Mouse (Mus musculus) midbrain, postnatal 0 days (tissue): ENCODE data around the gene Znrf4. TPM values are rescaled to one million over a fixed set of nuclear protein-coding genes. Genes with fewer than 3 reads are reported as not detected.
A peak's percentile ranks its signal among the peaks of the same experiment; 100 is the strongest.
"Not testable (repeated sequence)": the region's sequence is repeated elsewhere in the genome, so short reads cannot be mapped to it uniquely, and the experiment has no call there.

Source experiments
- ATAC-seq: fragments of 200-750 bp; cut with Nextera tagmentation; 2 replicates; pipeline ENCODE4 v1.8.0; 2017; ENCODE audit warnings: moderate number of reproducible peaks, mild to moderate bottlenecking, moderate TSS enrichment, moderate library complexity; ENCODE audit not compliant: low FRiP score
- DNase-seq: peaks from one replicate; pipeline ENCODE4 v3.0.0-alpha.2; 2015; ENCODE audit warnings: low spot score
- H3K27ac ChIP-seq: fragments of 300-500 bp; sonication (generic); 2 replicates; pipeline ENCODE4 v1.5.1; 2014; ENCODE audit warnings: low read depth, mild to moderate bottlenecking, low read length, mixed read lengths
- H3K27me3 ChIP-seq: fragments of 300-500 bp; sonication (generic); 2 replicates; pipeline ENCODE4 v1.6.1; 2014; ENCODE audit warnings: low read length, control low read depth, mixed read lengths; ENCODE audit not compliant: insufficient read depth
- H3K36me3 ChIP-seq: fragments of 300-500 bp; sonication (generic); 2 replicates; pipeline ENCODE4 v1.6.1; 2014; ENCODE audit warnings: low read length, control low read depth, mixed read lengths; ENCODE audit not compliant: insufficient read depth
- H3K4me1 ChIP-seq: fragments of 300-500 bp; sonication (generic); 2 replicates; pipeline ENCODE4 v1.6.1; 2014; ENCODE audit warnings: mild to moderate bottlenecking, control low read depth, antibody characterized with exemption, low read length, mixed read lengths; ENCODE audit not compliant: insufficient read depth
- H3K4me2 ChIP-seq: fragments of 300-500 bp; sonication (generic); 2 replicates; pipeline ENCODE4 v1.6.1; 2014; ENCODE audit warnings: low read depth, mild to moderate bottlenecking, low read length, mixed read lengths; ENCODE audit not compliant: poor library complexity, severe bottlenecking
- H3K4me3 ChIP-seq: fragments of 300-500 bp; sonication (generic); 2 replicates; pipeline ENCODE4 v1.5.1; 2014; ENCODE audit warnings: low read depth, mild to moderate bottlenecking, low read length, moderate library complexity
- H3K9ac ChIP-seq: fragments of 300-500 bp; sonication (generic); replicated peaks from 2 replicates; pipeline ENCODE4 v1.6.1; 2014; ENCODE audit warnings: mild to moderate bottlenecking, low read length, moderate library complexity, mixed read lengths; ENCODE audit not compliant: poor library complexity, severe bottlenecking
- H3K9me3 ChIP-seq: fragments of 300-500 bp; sonication (generic); 2 replicates; pipeline ENCODE4 v1.6.1; 2016; ENCODE audit warnings: low read length, control low read depth
- CTCF ChIP-seq: IDR thresholded peaks from 2 replicates; pipeline ENCODE4 v1.5.1; 2016; ENCODE audit warnings: antibody characterized with exemption, mild to moderate bottlenecking
- WGBS: fragments of 180-500 bp; shearing (Covaris S2); extraction: QIAGEN DNeasy Blood & Tissue Kit; methylation state at CpG from one replicate; pipeline ENCODE4 v1.1.7; 2014; 5-methylcytosine and 5-hydroxymethylcytosine counted together
- polyA plus RNA-seq: library from polyadenylated mRNA; unstranded; fragments of >200 nt; fragmentation: Nextera tagmentation; extraction: Ambion mirVana; gene quantifications from 2 replicates; pipeline ENCODE4 v1.2.1, GENCODE M21; 2015
- total RNA-seq: library from RNA; depleted of rRNA; stranded (reverse); fragments of >200 nt; gene quantifications from 2 replicates; pipeline ENCODE4 v1.2.3, GENCODE M21; 2014

Znrf4 gene
- total and polyA plus RNA-seq, 2 experiments from 2014 or later, result not detected

DNA sequence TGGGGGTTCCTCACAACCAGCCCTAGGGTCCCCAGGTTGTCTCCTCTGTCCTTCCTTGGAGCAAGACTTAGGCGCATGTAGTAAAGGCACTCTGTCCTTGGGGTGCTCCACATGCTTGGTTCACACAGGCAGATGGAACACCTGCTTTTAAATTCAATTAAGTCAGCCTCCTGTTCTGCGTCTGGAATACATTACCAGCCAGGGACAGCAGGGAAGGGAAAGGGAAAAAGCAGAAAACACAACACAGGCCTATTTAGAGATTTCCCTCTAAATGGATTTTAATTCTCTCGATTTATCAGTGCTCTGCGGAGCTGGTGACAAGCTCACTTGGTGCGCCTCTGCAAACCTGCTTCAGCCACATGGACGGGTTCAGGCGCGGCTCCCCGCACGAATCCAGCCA lies 6.8 kb downstream of the Znrf4 start:
- H3K9me3 ChIP-seq, result no peaks in the 10 kb centered on the region
- H3K4me1 ChIP-seq, result no peaks in the 10 kb centered on the region
- H3K27ac ChIP-seq, result no peak overlapping the region
- H3K27me3 ChIP-seq, result peaks cover 5% of the 10 kb centered on the region
- no peak for TF ChIP-seq CTCF
- H3K4me2 ChIP-seq, result no peak overlapping the region
- no peaks in the 10 kb centered on the region for H3K36me3 ChIP-seq
- H3K9ac ChIP-seq, result no peak overlapping the region
- no peak for DNase-seq
- 76% methylated on average over 10 of the region's 10 CpGs for WGBS
- no peak for ATAC-seq
- H3K4me3 ChIP-seq, result no peak overlapping the region

DNA sequence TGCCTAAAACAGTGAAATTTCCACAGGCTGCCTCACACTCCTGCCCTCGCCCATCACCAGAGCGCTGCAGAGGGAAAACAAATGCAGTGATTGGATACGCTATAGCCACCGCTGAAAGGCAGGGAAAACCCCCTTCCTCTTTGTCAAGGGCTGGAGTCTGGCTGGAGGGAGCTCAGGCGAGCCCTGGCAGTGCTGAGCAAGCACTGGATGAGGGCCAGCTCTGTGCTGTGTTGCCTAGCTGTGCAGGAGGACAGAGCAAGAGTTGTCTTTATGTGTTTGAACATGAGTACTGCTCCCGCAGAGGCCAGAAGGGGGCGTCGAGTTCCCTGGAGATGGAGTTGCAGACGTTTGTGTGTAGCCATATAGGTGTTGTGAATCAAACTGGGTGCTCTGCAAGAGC lies 9.7 kb downstream of the Znrf4 start:
- peak overlapping the region; percentile 65; the same call in 1 of the 2 replicates for H3K27ac ChIP-seq
- H3K36me3 ChIP-seq, result no peaks in the 10 kb centered on the region
- peak; percentile 65 for ATAC-seq
- WGBS, result 22% methylated on average over 9 of the region's 9 CpGs
- no peak overlapping the region for H3K4me3 ChIP-seq
- no peak overlapping the region for H3K9ac ChIP-seq
- no peaks in the 10 kb centered on the region for H3K27me3 ChIP-seq
- no peak overlapping the region for H3K4me2 ChIP-seq
- DNase-seq, result peak; percentile 94
- no peaks in the 10 kb centered on the region for H3K4me1 ChIP-seq
- H3K9me3 ChIP-seq, result no peaks in the 10 kb centered on the region
- peak; percentile 51 for TF ChIP-seq CTCF

GRCm38 (mm10) chr17:56501635-56502400 lies 10.4 kb downstream of the Znrf4 start:
- WGBS, result 31% methylated on average over 2 of the region's 2 CpGs
- not testable (repeated sequence) for H3K9ac ChIP-seq, H3K4me1 ChIP-seq, H3K4me2 ChIP-seq, H3K9me3 ChIP-seq, DNase-seq, H3K36me3 ChIP-seq, ATAC-seq, H3K4me3 ChIP-seq, H3K27me3 ChIP-seq
- peak overlapping the region; percentile 65 for H3K27ac ChIP-seq

- ATAC-seq (no peak), DNase-seq (no peak)
- H3K4me1 ChIP-seq, result no peaks in the 10 kb centered on the region
- no peaks in the 10 kb centered on the region for H3K9me3 ChIP-seq
- H3K27ac ChIP-seq, result no peak overlapping the region
- H3K4me3 ChIP-seq, result no peak overlapping the region
- no peaks in the 10 kb centered on the region for H3K27me3 ChIP-seq
- 60% methylated on average over 5 of the region's 5 CpGs for WGBS
- no peak for TF ChIP-seq CTCF
- H3K4me2 ChIP-seq, result no peak overlapping the region
- no peak overlapping the region for H3K9ac ChIP-seq
- H3K36me3 ChIP-seq, result no peaks in the 10 kb centered on the region
These were observed 13.0 kb downstream of the Znrf4 start for GRCm38 (mm10) chr17:56499229-56499628.

DNA sequence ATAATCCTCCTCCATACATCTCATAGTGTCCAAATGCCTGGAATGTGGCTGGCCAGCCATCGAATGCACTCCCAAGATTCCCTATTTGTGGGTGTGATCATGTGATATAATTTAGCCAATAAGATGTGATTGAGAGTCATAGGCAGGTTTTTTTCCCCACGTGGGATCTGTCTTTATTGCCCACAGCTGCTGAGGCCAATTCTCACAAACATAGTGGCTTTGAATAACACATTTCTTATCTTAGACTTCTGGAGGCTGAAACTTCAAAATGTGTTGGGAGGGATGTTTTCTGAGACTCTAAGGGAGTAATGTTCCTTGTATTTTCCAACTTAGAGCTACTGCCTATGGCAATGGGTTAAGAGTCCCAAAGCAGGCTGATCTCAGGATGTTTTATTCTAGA lies 17.8 kb downstream of the Znrf4 start:
- 64% methylated on average over 2 of the region's 2 CpGs for WGBS
- no peaks in the 10 kb centered on the region for H3K27me3 ChIP-seq
- no peak for DNase-seq
- H3K4me3 ChIP-seq, result no peak overlapping the region
- no peaks in the 10 kb centered on the region for H3K36me3 ChIP-seq
- H3K4me2 ChIP-seq, result no peak overlapping the region
- no peak overlapping the region for H3K27ac ChIP-seq
- ATAC-seq, result no peak
- H3K4me1 ChIP-seq, result no peaks in the 10 kb centered on the region
- H3K9me3 ChIP-seq, result no peaks in the 10 kb centered on the region
- no peak overlapping the region for H3K9ac ChIP-seq
- no peak for TF ChIP-seq CTCF

DNA sequence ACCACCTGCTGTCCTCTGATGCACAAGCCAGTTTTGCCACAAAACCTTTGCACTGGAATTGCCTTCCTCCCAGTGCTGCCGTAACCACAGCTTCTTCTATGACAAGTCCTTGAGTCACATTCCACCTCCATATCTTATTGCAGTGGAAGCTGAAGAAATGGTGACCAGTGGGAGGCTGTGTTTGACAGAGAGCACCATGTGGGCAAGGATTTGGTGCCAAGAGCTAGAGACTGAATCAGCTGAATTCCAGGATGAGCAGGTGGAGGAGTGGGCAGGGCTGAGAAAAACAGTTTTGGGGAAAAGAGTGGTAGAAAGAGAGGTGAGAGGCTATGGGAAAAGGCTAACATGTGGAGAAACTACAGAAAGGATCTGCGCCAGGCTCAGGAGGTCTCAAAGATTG lies 18.4 kb downstream of the Znrf4 start:
- WGBS, result 88% methylated on average over 2 of the region's 2 CpGs
- H3K9me3 ChIP-seq, result no peaks in the 10 kb centered on the region
- H3K4me2 ChIP-seq, result no peak overlapping the region
- H3K27ac ChIP-seq, result no peak overlapping the region
- no peak overlapping the region for H3K4me3 ChIP-seq
- no peak for DNase-seq
- H3K4me1 ChIP-seq, result no peaks in the 10 kb centered on the region
- H3K27me3 ChIP-seq, result no peaks in the 10 kb centered on the region
- no peak for ATAC-seq
- no peak for TF ChIP-seq CTCF
- no peak overlapping the region for H3K9ac ChIP-seq
- no peaks in the 10 kb centered on the region for H3K36me3 ChIP-seq
